Mouse (Mus musculus) left cerebral cortex, adult 9 months (tissue): ENCODE data around the gene Chd1l.
A peak's percentile ranks its signal among the peaks of the same experiment; 100 is the strongest.

Experiments used
- DNase-seq, 2 experiments: peaks; one replicate each; pipeline ENCODE4 v3.0.0; 2022; ENCODE audit warnings: low spot score in 2 of 2

Chd1l gene

GRCm38 (mm10) chr3:97525458-97525857, 84.5 kb downstream of the Chd1l start:
- no peak for DNase-seq

GRCm38 (mm10) chr3:97524835-97525234, 85.2 kb downstream of the Chd1l start:
- DNase-seq = peak in 1 of 2 experiments; percentile 13

- peak; percentile 76 to 91 for DNase-seq
Observed at GRCm38 (mm10) chr3:97521946-97522731, 87.9 kb downstream of the Chd1l start.

GRCm38 (mm10) chr3:97519883-97520282, 90.1 kb downstream of the Chd1l start:
- peak in 1 of 2 experiments; percentile 37 for DNase-seq

- DNase-seq = no peak
Observed at GRCm38 (mm10) chr3:97512296-97512695, 97.7 kb downstream of the Chd1l start.
